Mouse (Mus musculus) adrenal gland, adult 10 weeks (tissue): ENCODE results near the gene Dusp14. TPM values are rescaled to one million over a fixed set of nuclear protein-coding genes. Genes with fewer than 3 reads are reported as not detected.

Experiments
- polyA plus RNA-seq: library from polyadenylated mRNA; stranded (reverse); fragments of 350-450 nt; fragmentation: Illumina TruSeq; extraction: RNeasy Lipid Tissue Mini Kit (QIAGEN cat#74804); gene quantifications from one replicate; pipeline ENCODE4 v1.2.3, GENCODE M21; 2014; ENCODE audit warnings: low read depth, low replicate concordance

The Dusp14 gene
- polyA plus RNA-seq: 4.3 TPM

DNA sequence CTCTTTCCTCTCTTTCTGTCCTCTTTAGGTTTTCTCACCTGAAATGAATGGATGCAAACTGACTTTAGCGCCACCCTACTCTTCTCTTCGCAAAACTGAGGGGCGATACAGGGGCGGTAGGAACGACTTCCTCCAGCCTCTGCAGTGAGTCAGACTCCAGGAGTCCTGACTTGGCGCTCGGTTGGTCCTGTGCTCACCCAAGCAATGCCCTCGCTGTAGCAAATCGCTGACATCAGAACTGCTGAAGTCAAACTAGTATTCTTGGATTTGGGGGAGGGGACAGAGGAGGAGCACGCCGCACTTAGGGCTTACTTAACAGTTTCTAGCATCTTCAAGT is at the start of gene Dusp14:
Gene Dusp14 (minus strand): TSS at position 228 of the 337 bp plus-strand sequence.

Other genes with a start within 250 kb of the Dusp14 start
- gene Hnf1b, start 219.2 kb downstream of the Dusp14 start, polyA plus RNA-seq: not detected
- 71.7 TPM for gene Ddx52, start 127.2 kb downstream of the Dusp14 start, polyA plus RNA-seq
- 38.0 TPM for gene Synrg, start 104.8 kb downstream of the Dusp14 start, polyA plus RNA-seq
- gene Tada2a, start 60.3 kb upstream of the Dusp14 start, polyA plus RNA-seq: 15.7 TPM
- 121 TPM for gene Acaca, start 60.4 kb upstream of the Dusp14 start, polyA plus RNA-seq
- gene Gm11437, start 98.2 kb upstream of the Dusp14 start, polyA plus RNA-seq: not detected